Mouse (Mus musculus) liver, adult 10 weeks (tissue): ENCODE measurements around the gene Tsr1. TPM values are rescaled to one million over a fixed set of nuclear protein-coding genes. Genes with fewer than 3 reads are reported as not detected.

Experiments used
- polyA plus RNA-seq: library from polyadenylated mRNA; stranded (reverse); fragments of 350-450 nt; fragmentation: Illumina TruSeq; extraction: RNeasy Lipid Tissue Mini Kit (QIAGEN cat#74804); gene quantifications from one replicate; pipeline ENCODE4 v1.2.3, GENCODE M21; 2014; ENCODE audit warnings: low read depth, low replicate concordance

Gene Tsr1
- 11.1 TPM for polyA plus RNA-seq

DNA sequence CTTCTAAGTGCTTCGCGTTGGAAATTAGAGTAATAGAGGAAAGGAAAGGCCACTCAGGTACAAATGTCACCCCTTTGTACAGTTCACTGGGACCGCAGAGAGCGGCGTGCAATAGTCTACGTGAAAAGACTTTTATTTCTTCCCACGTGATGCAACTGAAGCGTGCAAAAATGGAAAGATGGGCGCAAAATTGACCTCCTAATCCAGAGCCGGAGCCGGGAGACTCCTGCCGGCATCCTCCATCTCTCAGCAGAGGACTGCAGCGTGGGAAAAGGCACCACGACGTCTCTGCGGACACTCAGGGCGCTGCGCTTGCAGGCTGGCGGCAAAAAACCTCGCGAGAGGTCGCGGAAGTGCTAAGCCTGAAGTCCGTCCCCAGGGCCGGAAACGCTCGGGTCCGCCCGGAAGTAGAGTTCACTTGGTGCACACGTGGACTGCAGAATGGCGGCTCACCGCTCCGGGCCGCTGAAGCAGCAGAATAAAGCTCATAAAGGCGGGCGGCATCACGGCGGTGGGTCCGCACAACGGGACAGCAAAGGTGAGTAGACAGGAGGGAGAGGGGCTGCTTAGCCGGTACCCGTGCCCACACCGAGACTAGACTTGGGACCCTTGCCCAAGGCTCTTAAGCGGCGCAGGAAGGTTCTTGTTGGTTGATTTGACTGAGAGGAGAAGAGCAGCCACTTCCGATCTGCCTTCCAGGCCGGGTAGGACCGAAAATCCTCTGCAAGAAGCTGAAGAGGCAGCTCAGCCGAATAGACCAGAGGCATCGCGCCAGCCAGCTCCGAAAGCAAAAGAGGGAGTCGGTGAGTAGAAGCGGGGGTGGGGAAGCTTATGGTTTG is at the start of gene Tsr1:
Gene Tsr1, plus strand, starts transcription at position 394 of the 839 bp plus-strand sequence.

DNA sequence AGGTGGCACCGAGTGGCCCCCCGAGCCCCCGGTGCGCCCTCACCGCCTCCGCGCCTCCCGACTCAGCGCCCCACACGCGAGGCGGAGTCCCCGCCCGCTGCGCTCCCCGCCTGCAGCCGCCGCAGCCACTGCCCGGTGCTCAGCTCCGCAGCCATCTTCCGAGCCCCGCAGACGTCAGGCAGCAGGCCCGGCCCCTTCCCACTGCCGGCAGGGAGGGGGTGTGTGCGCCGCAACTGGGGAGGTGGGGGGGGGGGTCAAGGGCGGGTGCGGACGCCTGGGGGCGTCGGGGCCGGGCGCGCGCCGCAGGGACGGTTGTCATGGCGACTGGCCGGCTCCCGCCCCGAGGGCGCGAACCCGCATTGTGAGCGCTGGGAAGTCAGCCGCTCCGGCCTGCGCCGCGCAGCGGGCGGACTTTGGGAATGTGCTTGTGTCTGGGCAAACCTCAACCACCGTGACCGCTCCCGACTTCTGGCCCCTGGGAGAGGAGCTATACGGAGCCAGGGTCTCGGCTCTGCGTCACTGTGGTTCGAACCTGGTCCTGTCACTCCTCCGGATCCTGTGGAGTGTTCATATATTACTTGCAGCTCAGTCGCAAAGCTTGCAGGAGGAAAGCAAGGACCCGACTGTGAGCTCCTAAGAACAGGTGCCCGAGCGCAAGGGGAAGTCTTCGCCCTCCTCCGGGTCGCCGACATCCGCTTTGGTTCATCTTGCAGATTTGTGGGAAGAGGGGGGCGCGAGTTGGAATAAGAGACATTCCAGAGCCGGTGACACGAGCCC is 782 bp upstream of the Tsr1 start, which contains the start of gene Sgsm2:
Gene Sgsm2, minus strand, starts transcription at position 160 of the 777 bp plus-strand sequence.

GRCm38 (mm10) chr11:74925577-74926387 is 27.9 kb downstream of the Tsr1 start, which contains the start of the genes Smg6 and Srr:
Smg6 (plus strand) TSS chr11:74925823.
Srr (minus strand) TSS chr11:74925948.

Other genes starting within 250 kb of the Tsr1 start
- 13.1 TPM for gene Cluh, start 248.6 kb upstream of the Tsr1 start, polyA plus RNA-seq
- gene Pafah1b1, start 173.4 kb upstream of the Tsr1 start, polyA plus RNA-seq, result 162 TPM
- gene Mettl16, start 127.2 kb upstream of the Tsr1 start, polyA plus RNA-seq, result 13.4 TPM
- gene Mnt, start 67.2 kb upstream of the Tsr1 start, polyA plus RNA-seq, result 1.2 TPM
- 0.50 TPM for gene Sgsm2, start 1.0 kb upstream of the Tsr1 start, polyA plus RNA-seq
- 6.3 TPM for gene Smg6, start 27.8 kb downstream of the Tsr1 start, polyA plus RNA-seq
- 120 TPM for gene Srr, start 27.9 kb downstream of the Tsr1 start, polyA plus RNA-seq